Mouse (Mus musculus) ES-E14 (cell line): ENCODE results near the gene Ppp1r2. TPM values are rescaled to one million over a fixed set of nuclear protein-coding genes. Genes with fewer than 3 reads are reported as not detected.

ENCODE experiments used
- DNase-seq: peaks from one replicate; pipeline ENCODE4 v3.0.0-alpha.2; 2013; ENCODE audit warnings: low read depth, low spot score
- H3K27ac ChIP-seq: 2 replicates; pipeline ENCODE4 v1.5.1; 2012; ENCODE audit warnings: low read depth, mild to moderate bottlenecking, low read length, moderate library complexity, mixed read lengths; ENCODE audit not compliant: poor library complexity, insufficient read depth, severe bottlenecking
- H3K36me3 ChIP-seq: 2 replicates; pipeline ENCODE4 v1.6.1; 2012; ENCODE audit warnings: mild to moderate bottlenecking, low read length, moderate library complexity, mixed read lengths; ENCODE audit not compliant: control insufficient read depth, poor library complexity, insufficient read depth, severe bottlenecking
- H3K4me1 ChIP-seq, 2 experiments: fragments of 150-350 bp in 1 of 2; sonication (generic) in 1 of 2; 2 replicates each; pipeline ENCODE4 v1.6.1; 2012; ENCODE audit warnings: low read length in 2 of 2, mild to moderate bottlenecking in 1 of 2, mixed read lengths in 1 of 2; ENCODE audit not compliant: control insufficient read depth in 2 of 2, insufficient read depth in 2 of 2, poor library complexity in 1 of 2
- H3K4me3 ChIP-seq, 2 experiments: fragments of 150-350 bp in 1 of 2; sonication (generic) in 1 of 2; 2 replicates each; pipeline ENCODE4 v1.5.1; 2012; ENCODE audit warnings: low read length in 2 of 2, low read depth in 1 of 2, mild to moderate bottlenecking in 1 of 2, mixed read lengths in 1 of 2; ENCODE audit not compliant: insufficient read depth in 1 of 2, poor library complexity in 1 of 2, severe bottlenecking in 1 of 2
- H3K9ac ChIP-seq: 2 replicates; pipeline ENCODE4 v1.6.1; 2012; ENCODE audit warnings: low read depth, mild to moderate bottlenecking, low read length, mixed read lengths; ENCODE audit not compliant: poor library complexity, insufficient read depth, severe bottlenecking
- H3K9me3 ChIP-seq: fragments of 150-350 bp; sonication (generic); 2 replicates; pipeline ENCODE4 v1.6.1; 2012; ENCODE audit warnings: low read depth, mild to moderate bottlenecking, low read length; ENCODE audit not compliant: control insufficient read depth, insufficient read depth
- CHD2 ChIP-seq: IDR thresholded peaks from 2 replicates; pipeline ENCODE4 v1.6.1; 2014; ENCODE audit warnings: mild to moderate bottlenecking, low read depth, low read length, inconsistent platforms
- HCFC1 ChIP-seq: IDR thresholded peaks from 2 replicates; pipeline ENCODE4 v1.6.1; 2012; ENCODE audit warnings: low read length, inconsistent platforms, borderline replicate concordance; ENCODE audit not compliant: insufficient read depth
- MAFK ChIP-seq: IDR thresholded peaks from 2 replicates; pipeline ENCODE4 v1.6.1; 2014; ENCODE audit warnings: mild to moderate bottlenecking, low read depth, low read length, inconsistent platforms; ENCODE audit not compliant: insufficient read depth
- ZC3H11A ChIP-seq: IDR thresholded peaks from 2 replicates; pipeline ENCODE4 v1.6.1; 2012; ENCODE audit warnings: low read depth, mild to moderate bottlenecking, inconsistent platforms, low read length, borderline replicate concordance
- ZNF384 ChIP-seq: IDR thresholded peaks from 2 replicates; pipeline ENCODE4 v1.6.1; 2012; ENCODE audit warnings: low read depth, low read length, inconsistent platforms
- in situ Hi-C, 2 experiments: fragments of 600-800 bp; cut with MboI; formaldehyde crosslinking; loops; one replicate each; pipeline ENCODE4 v1.15.1; 2025; ENCODE audit warnings: low sequenced_read_pairs in 2 of 2, inconsistent platforms in 1 of 2; ENCODE audit not compliant: unreplicated experiment in 2 of 2
- total RNA-seq: library from RNA; depleted of rRNA; stranded (reverse); fragments of 300-350 nt; gene quantifications from 2 replicates; pipeline ENCODE4 v1.2.3, GENCODE M21; 2012

Ppp1r2 gene
- total RNA-seq, 1 experiment, result 63.1 TPM

DNA sequence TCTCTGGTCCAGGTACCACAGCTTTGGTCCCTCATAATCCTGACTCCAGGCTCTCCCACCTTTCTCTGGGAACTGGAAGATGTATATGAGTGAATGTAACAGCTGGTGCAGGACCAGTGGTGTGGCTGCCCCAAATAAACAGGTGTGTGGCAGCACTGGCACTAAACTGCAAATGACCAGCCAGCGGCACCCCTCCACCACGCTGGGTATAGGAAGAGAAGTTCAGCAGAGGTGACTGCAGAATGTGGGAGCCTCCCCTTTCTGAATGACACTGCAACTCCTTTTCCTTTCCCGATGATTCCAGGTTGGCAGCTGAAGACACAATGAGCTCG is 41.9 kb downstream of the Ppp1r2 start:
- Histone ChIP-seq H3K4me3 (no peak overlapping the region), H3K27ac (no peak overlapping the region), H3K36me3 (no peaks in the 10 kb centered on the region), H3K4me1 (peaks cover 2 to 10% of the 10 kb centered on the region in 2 experiments; a peak in 3 of 4 replicates), H3K9me3 (no peaks in the 10 kb centered on the region), H3K9ac (no peak overlapping the region)
- DNase-seq, result no peak
- in situ Hi-C loops, result no loop called here
- no peak for TF ChIP-seq ZNF384
- no peak for TF ChIP-seq ZC3H11A
- TF ChIP-seq MAFK, result no peak
- no peak for TF ChIP-seq CHD2
- no peak for TF ChIP-seq HCFC1

- H3K9me3 ChIP-seq, result no peaks in the 10 kb centered on the region
- no peak overlapping the region for H3K4me3 ChIP-seq
- H3K9ac ChIP-seq, result no peak overlapping the region
- peaks cover 2 to 10% of the 10 kb centered on the region in 2 experiments; a peak in 3 of 4 replicates for H3K4me1 ChIP-seq
- DNase-seq, result no peak
- H3K27ac ChIP-seq, result no peak overlapping the region
- in situ Hi-C loops, result no loop called here
- no peaks in the 10 kb centered on the region for H3K36me3 ChIP-seq
- TF ChIP-seq ZC3H11A (no peak), CHD2 (no peak), MAFK (no peak), HCFC1 (no peak), ZNF384 (no peak)
These were observed 42.4 kb downstream of the Ppp1r2 start for GRCm38 (mm10) chr16:31232491-31233166.

DNA sequence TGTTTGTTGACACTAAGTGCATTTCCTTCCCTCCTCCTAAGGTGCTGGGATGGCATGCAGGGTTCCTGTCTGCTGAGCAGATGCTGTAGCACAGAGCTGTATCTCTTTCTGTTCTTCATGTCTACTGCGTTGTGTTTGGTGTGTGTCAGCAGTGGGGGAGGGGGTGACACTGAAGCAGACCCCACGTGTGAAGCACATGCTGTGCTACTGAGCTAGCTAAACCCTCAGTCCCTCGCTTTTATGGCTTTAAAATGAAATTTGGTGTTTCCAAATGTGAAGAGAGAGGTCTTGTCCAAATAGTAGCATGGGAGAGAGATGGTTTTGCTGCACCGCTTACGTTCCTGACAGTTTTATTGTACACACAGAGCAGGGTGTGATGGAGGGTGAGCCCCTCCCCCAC is 43.5 kb downstream of the Ppp1r2 start:
- H3K4me3 ChIP-seq, result no peak overlapping the region
- H3K27ac ChIP-seq, result no peak overlapping the region
- H3K4me1 ChIP-seq, result peaks cover 2 to 10% of the 10 kb centered on the region in 2 experiments; a peak in 3 of 4 replicates
- H3K9ac ChIP-seq, result no peak overlapping the region
- no peaks in the 10 kb centered on the region for H3K36me3 ChIP-seq
- H3K9me3 ChIP-seq, result no peaks in the 10 kb centered on the region
- no peak for DNase-seq
- in situ Hi-C loops, result no loop called here
- TF ChIP-seq MAFK (no peak), ZNF384 (no peak), ZC3H11A (no peak), CHD2 (no peak), HCFC1 (no peak)

DNA sequence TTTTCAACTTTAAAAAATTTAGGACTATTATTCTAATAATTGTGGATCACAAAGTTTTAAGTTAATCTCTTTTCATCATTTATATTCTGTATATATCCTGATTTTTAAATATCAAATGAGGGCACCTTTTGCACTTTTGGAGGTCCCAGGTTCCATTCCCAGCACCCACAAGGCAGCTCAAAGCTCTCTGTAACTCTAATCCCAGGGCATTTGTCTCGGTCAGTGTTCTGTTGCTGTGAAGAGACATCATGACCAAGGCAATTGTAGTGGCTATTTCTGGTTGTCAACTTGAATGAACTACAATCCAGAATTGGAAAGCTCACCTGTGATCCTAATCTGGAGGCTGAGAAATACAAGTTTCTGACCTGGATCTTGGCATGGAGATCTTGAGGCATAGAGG is 47.3 kb downstream of the Ppp1r2 start:
- no peak for TF ChIP-seq MAFK
- no peak for TF ChIP-seq CHD2
- no peak for TF ChIP-seq HCFC1
- TF ChIP-seq ZC3H11A, result no peak
- no peak for TF ChIP-seq ZNF384
- no peaks in the 10 kb centered on the region for H3K4me1 ChIP-seq
- no peak overlapping the region for H3K27ac ChIP-seq
- in situ Hi-C loops, result no loop called here
- no peak for DNase-seq
- no peak overlapping the region for H3K4me3 ChIP-seq
- no peak overlapping the region for H3K9ac ChIP-seq
- H3K36me3 ChIP-seq, result no peaks in the 10 kb centered on the region
- no peaks in the 10 kb centered on the region for H3K9me3 ChIP-seq

GRCm38 (mm10) chr16:31215271-31215670 is 59.8 kb downstream of the Ppp1r2 start:
- TF ChIP-seq ZC3H11A (no peak), MAFK (no peak), ZNF384 (no peak), HCFC1 (no peak), CHD2 (no peak)
- in situ Hi-C loops, result no loop called here
- DNase-seq, result no peak
- no peaks in the 10 kb centered on the region for H3K4me1 ChIP-seq
- no peak overlapping the region for H3K9ac ChIP-seq
- H3K36me3 ChIP-seq, result no peaks in the 10 kb centered on the region
- no peak overlapping the region for H3K27ac ChIP-seq
- no peaks in the 10 kb centered on the region for H3K9me3 ChIP-seq
- no peak overlapping the region for H3K4me3 ChIP-seq
